Mouse (Mus musculus) small intestine, adult 2 months (tissue): ENCODE measurements around the gene Ank. TPM values are rescaled to one million over a fixed set of nuclear protein-coding genes. Genes with fewer than 3 reads are reported as not detected.

Experiments
- H3K27ac ChIP-seq: fragments of 200-500 bp; 2 replicates; pipeline ENCODE4 v1.5.1; 2012; ENCODE audit warnings: low read depth, low read length, control low read depth, inconsistent platforms; ENCODE audit not compliant: insufficient read depth
- H3K27me3 ChIP-seq: fragments of 200-500 bp; 2 replicates; pipeline ENCODE4 v1.6.1; 2012; ENCODE audit warnings: mild to moderate bottlenecking, moderate library complexity, low read length, inconsistent platforms; ENCODE audit not compliant: control insufficient read depth, insufficient read depth
- H3K36me3 ChIP-seq: fragments of 200-500 bp; 2 replicates; pipeline ENCODE4 v1.6.1; 2012; ENCODE audit warnings: mild to moderate bottlenecking, low read length, control low read depth, inconsistent platforms; ENCODE audit not compliant: control insufficient read depth, insufficient read depth
- H3K4me1 ChIP-seq: fragments of 200-500 bp; 2 replicates; pipeline ENCODE4 v1.6.1; 2012; ENCODE audit warnings: low read length, inconsistent platforms, mixed read lengths; ENCODE audit not compliant: control insufficient read depth, insufficient read depth, insufficient read length
- H3K4me3 ChIP-seq: fragments of 200-500 bp; 2 replicates; pipeline ENCODE4 v1.5.1; 2012; ENCODE audit warnings: low read depth, mild to moderate bottlenecking, control low read depth, inconsistent platforms, low read length, moderate library complexity
- CTCF ChIP-seq: fragments of 200-500 bp; IDR thresholded peaks from 2 replicates; pipeline ENCODE4 v1.5.1; 2012; ENCODE audit warnings: low read depth, mild to moderate bottlenecking, control low read depth, inconsistent platforms, low read length, moderate library complexity, mixed read lengths; ENCODE audit not compliant: insufficient replicate concordance, insufficient read length; ENCODE audit errors: extremely low read depth
- POLR2A ChIP-seq: fragments of 200-500 bp; IDR thresholded peaks from 2 replicates; pipeline ENCODE4 v1.6.1; 2012; ENCODE audit warnings: low read depth, mild to moderate bottlenecking, control low read depth, inconsistent platforms, low read length, moderate library complexity
- WGBS: fragments of 180-500 bp; shearing (Covaris S2); methylation state at CpG from one replicate; pipeline ENCODE4 v1.1.7; 2018; 5-methylcytosine and 5-hydroxymethylcytosine counted together
- polyA plus RNA-seq: library from polyadenylated mRNA; depleted of rRNA; stranded (reverse); fragments of >200 nt; gene quantifications from 2 replicates; pipeline ENCODE4 v1.2.3, GENCODE M21; 2012

Gene Ank
- polyA plus RNA-seq, 1 experiment, result 29.3 TPM

- Histone ChIP-seq H3K27me3 (no peaks in the 10 kb centered on the region), H3K4me3 (no peak overlapping the region), H3K36me3 (peaks cover 8% of the 10 kb centered on the region; the same call in 1 of the 2 replicates), H3K4me1 (peaks cover 8% of the 10 kb centered on the region), H3K27ac (no peak overlapping the region)
- 88% methylated on average over 1 of the region's 1 CpGs for WGBS
- no peak for TF ChIP-seq POLR2A
- TF ChIP-seq CTCF, result no peak
Observed at GRCm38 (mm10) chr15:27576886-27577285, 110.4 kb downstream of the Ank start.

- Histone ChIP-seq H3K4me1 (peaks cover 8% of the 10 kb centered on the region), H3K27ac (no peak overlapping the region), H3K27me3 (no peaks in the 10 kb centered on the region), H3K4me3 (peak overlapping the region; percentile 13; the same call in 1 of the 2 replicates), H3K36me3 (peaks cover 2% of the 10 kb centered on the region; the same call in 1 of the 2 replicates)
- TF ChIP-seq POLR2A (no peak), CTCF (no peak)
- 53% methylated on average over 16 of the region's 16 CpGs for WGBS
Observed at GRCm38 (mm10) chr15:27577915-27578780, 111.7 kb downstream of the Ank start.

- peaks cover 1% of the 10 kb centered on the region; the same call in 1 of the 2 replicates for H3K36me3 ChIP-seq
- H3K4me3 ChIP-seq, result no peak overlapping the region
- H3K27me3 ChIP-seq, result no peaks in the 10 kb centered on the region
- H3K4me1 ChIP-seq, result peaks cover 8% of the 10 kb centered on the region
- H3K27ac ChIP-seq, result no peak overlapping the region
- WGBS, result 69% methylated on average over 6 of the region's 6 CpGs
- no peak for TF ChIP-seq CTCF
- TF ChIP-seq POLR2A, result no peak
Observed at GRCm38 (mm10) chr15:27578918-27579317, 112.4 kb downstream of the Ank start.

- Histone ChIP-seq H3K27ac (no peak overlapping the region), H3K27me3 (no peaks in the 10 kb centered on the region), H3K4me3 (no peak overlapping the region), H3K4me1 (peaks cover 8% of the 10 kb centered on the region), H3K36me3 (peaks cover 1% of the 10 kb centered on the region; the same call in 1 of the 2 replicates)
- TF ChIP-seq POLR2A (no peak), CTCF (no peak)
- WGBS, result 78% methylated on average over 2 of the region's 2 CpGs
Observed at GRCm38 (mm10) chr15:27579853-27580252, 113.4 kb downstream of the Ank start.

- Histone ChIP-seq H3K4me1 (peaks cover 8% of the 10 kb centered on the region), H3K27ac (no peak overlapping the region), H3K27me3 (no peaks in the 10 kb centered on the region), H3K4me3 (no peak overlapping the region), H3K36me3 (0 out of 2 replicates have a peak, but pooled peaks cover 1% of the 10 kb centered on the region)
- no peak for TF ChIP-seq CTCF
- no peak for TF ChIP-seq POLR2A
- 91% methylated on average over 2 of the region's 2 CpGs for WGBS
Observed at GRCm38 (mm10) chr15:27580771-27581170, 114.3 kb downstream of the Ank start.

- 87% methylated on average over 3 of the region's 3 CpGs for WGBS
- no peak for TF ChIP-seq POLR2A
- TF ChIP-seq CTCF, result no peak
- Histone ChIP-seq H3K27ac (no peak overlapping the region), H3K36me3 (0 out of 2 replicates have a peak, but pooled peaks cover 1% of the 10 kb centered on the region), H3K4me3 (no peak overlapping the region), H3K4me1 (peaks cover 8% of the 10 kb centered on the region), H3K27me3 (no peaks in the 10 kb centered on the region)
Observed at GRCm38 (mm10) chr15:27581640-27582039, 115.2 kb downstream of the Ank start.

GRCm38 (mm10) chr15:27582428-27582827, 116.0 kb downstream of the Ank start:
- 95% methylated on average over 3 of the region's 3 CpGs for WGBS
- H3K27me3 ChIP-seq, result no peaks in the 10 kb centered on the region
- H3K4me3 ChIP-seq, result no peak overlapping the region
- H3K27ac ChIP-seq, result no peak overlapping the region
- H3K36me3 ChIP-seq, result 0 out of 2 replicates have a peak, but pooled peaks cover 1% of the 10 kb centered on the region
- TF ChIP-seq POLR2A (no peak), CTCF (peak; percentile 18; the same call in 1 of the 2 replicates)
- H3K4me1 ChIP-seq, result peaks cover 8% of the 10 kb centered on the region
